ENCODE assay signal across 8 mouse cellular contexts in genomic region chr17:22360572-22360971, GRCm38 (mm10). TPM values are rescaled to one million over a fixed set of nuclear protein-coding genes. Genes with fewer than 3 reads are reported as not detected.
A peak's percentile ranks its signal among the peaks of the same experiment; 100 is the strongest.
DNase-seq lines count a peak whose midpoint lies in the region; ATAC-seq and TF ChIP-seq lines count a peak whose summit lies in the region.

No protein-coding gene starts in this region.

- H3K9ac ChIP-seq in forebrain, embryonic 12.5 days = peak overlapping the region; percentile 47
- peak overlapping the region; percentile 79 for H3K9ac ChIP-seq in liver, embryonic 13.5 days

- no peak overlapping the region for H3K27ac ChIP-seq in forebrain, embryonic 12.5 days
- H3K27ac ChIP-seq in liver, embryonic 13.5 days = peak overlapping the region; percentile 63; the same call in 1 of the 2 replicates

- no peak for TF ChIP-seq CTCF in E14TG2a.4 (conservative IDR thresholded peaks at IDR 0.05; ENCODE audit: low read length)

- H3K9me3 ChIP-seq in E14TG2a.4 (ENCODE audit: low read length) = peaks cover 15% of the 10 kb centered on the region
- H3K9me3 ChIP-seq in forebrain, embryonic 12.5 days = 0 out of 2 replicates have a peak, but pooled peaks cover 7% of the 10 kb centered on the region
- no peaks in the 10 kb centered on the region; the same call in 1 of the 2 replicates for H3K9me3 ChIP-seq in liver, embryonic 13.5 days (replicated peaks)

- peak overlapping the region; percentile 56 for H3K4me2 ChIP-seq in forebrain, embryonic 12.5 days
- peak overlapping the region; percentile 76 for H3K4me2 ChIP-seq in liver, embryonic 13.5 days

- H3K27me3 ChIP-seq in E14TG2a.4 (ENCODE audit: insufficient read depth, low read length) = no peaks in the 10 kb centered on the region
- no peaks in the 10 kb centered on the region for H3K27me3 ChIP-seq in forebrain, embryonic 12.5 days
- H3K27me3 ChIP-seq in liver, embryonic 13.5 days = no peaks in the 10 kb centered on the region

- peaks cover 23% of the 10 kb centered on the region for H3K4me1 ChIP-seq in E14TG2a.4 (replicated peaks; ENCODE audit: low read depth, low read length)
- peaks cover 15% of the 10 kb centered on the region for H3K4me1 ChIP-seq in forebrain, embryonic 12.5 days
- peaks cover 19% of the 10 kb centered on the region for H3K4me1 ChIP-seq in liver, embryonic 13.5 days (replicated peaks)

- peak; percentile 62 for DNase-seq in 416B (ENCODE audit: low read depth)
- DNase-seq in liver, embryonic 13.5 days = no peak
- DNase-seq in frontal cortex, postnatal 14 days (ENCODE audit: low spot score in 2 of 2) = no peak
- no peak for DNase-seq in cerebellum, adult 9-11 months
- no peak for DNase-seq in ovary, adult 18-20 months (ENCODE audit: low spot score)
- no peak for DNase-seq in urinary bladder, postnatal 14 days (ENCODE audit: low spot score)

- H3K4me3 ChIP-seq in E14TG2a.4 (replicated peaks; ENCODE audit: low read length) = peak overlapping the region; percentile 78
- H3K4me3 ChIP-seq in forebrain, embryonic 12.5 days (replicated peaks) = peak overlapping the region; percentile 57
- H3K4me3 ChIP-seq in liver, embryonic 13.5 days (replicated peaks) = peak overlapping the region; percentile 69

- H3K36me3 ChIP-seq in E14TG2a.4 (ENCODE audit: insufficient read depth, low read length) = peaks cover 16% of the 10 kb centered on the region
- H3K36me3 ChIP-seq in forebrain, embryonic 12.5 days (replicated peaks) = peaks cover 19% of the 10 kb centered on the region
- peaks cover 17% of the 10 kb centered on the region for H3K36me3 ChIP-seq in liver, embryonic 13.5 days

- ATAC-seq in forebrain, embryonic 12.5 days (ENCODE audit: low FRiP score) = no peak
- ATAC-seq in liver, embryonic 13.5 days (ENCODE audit: low read depth) = no peak

- WGBS in forebrain, embryonic 12.5 days = 27% methylated on average over 5 of the region's 5 CpGs
- 20% methylated on average over 5 of the region's 5 CpGs for WGBS in liver, embryonic 13.5 days (ENCODE audit: insufficient replicate concordance)

RNA-seq across cellular contexts. Expression of gene Zfp944, which starts 0.6 kb away (rescaled TPM):
- 17.0 TPM in 2 replicates for polyA plus RNA-seq in forebrain, embryonic 12.5 days (2016; fragmentation: Nextera tagmentation; extraction: Ambion mirVana)
- polyA plus RNA-seq in liver, embryonic 13.5 days (2015; fragmentation: Nextera tagmentation; extraction: Ambion mirVana) = 6.3 and 8.0 TPM in 2 replicates

RNA-seq across cellular contexts. Expression of gene Zfp758, which starts 0.7 kb away (rescaled TPM):
- 10.0 and 10.1 TPM in 2 replicates for polyA plus RNA-seq in forebrain, embryonic 12.5 days (2016; fragmentation: Nextera tagmentation; extraction: Ambion mirVana)
- 4.1 and 5.7 TPM in 2 replicates for polyA plus RNA-seq in liver, embryonic 13.5 days (2015; fragmentation: Nextera tagmentation; extraction: Ambion mirVana)

RNA-seq across cellular contexts. Expression of gene CT030661.1, which starts 45.9 kb away (rescaled TPM):
- polyA plus RNA-seq in forebrain, embryonic 12.5 days (2016; fragmentation: Nextera tagmentation; extraction: Ambion mirVana) = 11.7 and 12.0 TPM in 2 replicates
- 4.1 and 5.5 TPM in 2 replicates for polyA plus RNA-seq in liver, embryonic 13.5 days (2015; fragmentation: Nextera tagmentation; extraction: Ambion mirVana)
